Mouse (Mus musculus) fibroblast of lung, adult 2 months (primary cell): ENCODE data around the gene Gm11127.
"Not testable (repeated sequence)": the region's sequence is repeated elsewhere in the genome, so short reads cannot be mapped to it uniquely, and the experiment has no call there.

ENCODE experiments used
- DNase-seq: peaks from one replicate; pipeline ENCODE4 v3.0.0-alpha.2; 2011; ENCODE audit warnings: low read depth

The Gm11127 gene

DNA sequence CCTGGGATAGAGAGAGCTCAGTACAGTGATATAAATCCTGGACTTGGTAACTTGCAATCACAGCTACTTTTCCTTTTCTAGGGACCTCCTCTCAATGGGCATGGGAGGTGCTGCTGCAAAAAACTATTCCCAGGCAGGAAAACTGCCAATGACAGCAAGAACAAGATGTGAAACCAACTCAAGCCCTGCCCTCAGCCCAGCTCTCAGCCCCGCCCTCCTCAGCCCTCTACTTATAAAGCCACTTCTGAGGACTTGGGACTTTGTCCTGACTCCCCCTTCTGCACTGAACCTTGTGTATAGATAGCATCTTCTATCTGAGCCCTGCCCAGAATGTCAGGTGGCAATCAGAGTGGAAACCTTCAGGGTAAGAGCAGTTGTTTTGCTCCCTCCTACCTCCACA lies at the start of gene Gm11127:
Gene Gm11127 (minus strand): TSS at position 10 of the 400 bp plus-strand sequence.
- DNase-seq = not testable (repeated sequence)

DNA sequence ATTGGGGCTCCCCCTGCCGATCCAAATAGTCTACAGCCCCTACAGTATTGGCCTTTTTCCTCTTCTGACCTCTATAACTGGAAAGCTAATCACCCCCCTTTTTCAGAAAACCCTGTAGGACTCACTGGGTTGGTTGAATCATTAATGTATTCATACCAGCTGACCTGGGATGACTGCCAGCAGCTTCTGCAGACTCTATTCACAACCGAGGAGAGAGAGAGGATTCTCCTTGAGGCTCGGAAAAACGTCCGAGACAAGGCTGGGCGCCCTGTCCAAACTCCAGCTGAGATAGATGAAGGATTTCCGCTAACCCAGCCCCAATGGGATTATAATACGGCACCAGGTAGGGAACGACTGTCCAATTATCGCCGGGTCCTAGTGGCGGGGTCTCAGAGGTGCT lies 43.9 kb upstream of the Gm11127 start:
- not testable (repeated sequence) for DNase-seq

DNA sequence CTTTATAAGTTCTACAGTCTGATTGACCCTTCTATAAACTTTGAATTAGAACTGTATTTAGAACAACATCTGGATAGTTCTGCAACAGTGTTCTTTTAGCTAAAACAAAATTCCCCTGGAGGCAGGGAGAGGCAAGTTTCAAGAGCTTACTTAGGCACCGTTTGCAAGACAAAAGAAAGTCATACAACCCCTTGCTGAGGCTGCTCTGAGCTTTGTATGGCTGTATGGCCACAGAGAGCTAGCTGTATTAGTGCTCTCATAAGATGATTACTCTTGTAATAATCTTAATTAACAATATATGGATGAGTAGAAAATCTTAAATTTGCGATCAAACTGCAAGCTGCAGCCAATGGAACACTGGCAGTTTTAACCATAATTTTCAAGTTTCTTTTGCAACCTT lies 41.4 kb upstream of the Gm11127 start:
- DNase-seq = not testable (repeated sequence)

DNA sequence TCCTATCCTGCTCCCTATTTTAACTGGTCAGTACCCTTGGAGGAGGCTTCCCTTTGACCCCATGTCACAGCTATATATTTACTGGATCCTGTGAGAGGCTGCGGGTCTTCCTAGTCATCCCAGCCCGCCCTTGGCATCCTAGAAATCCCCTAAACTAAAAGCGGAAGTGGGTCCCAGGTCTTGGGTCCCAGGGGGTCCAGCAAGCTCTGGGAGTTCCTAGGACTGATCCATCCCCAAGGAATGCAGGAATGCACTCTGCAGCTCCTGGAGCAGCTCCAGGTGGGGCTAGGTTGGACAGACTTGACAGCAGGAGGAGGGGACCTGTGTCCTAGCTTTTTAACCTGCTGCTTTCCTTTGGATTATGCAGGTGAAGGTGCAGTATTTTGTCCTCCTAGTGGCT lies 35.8 kb upstream of the Gm11127 start:
- DNase-seq = no peak

DNA sequence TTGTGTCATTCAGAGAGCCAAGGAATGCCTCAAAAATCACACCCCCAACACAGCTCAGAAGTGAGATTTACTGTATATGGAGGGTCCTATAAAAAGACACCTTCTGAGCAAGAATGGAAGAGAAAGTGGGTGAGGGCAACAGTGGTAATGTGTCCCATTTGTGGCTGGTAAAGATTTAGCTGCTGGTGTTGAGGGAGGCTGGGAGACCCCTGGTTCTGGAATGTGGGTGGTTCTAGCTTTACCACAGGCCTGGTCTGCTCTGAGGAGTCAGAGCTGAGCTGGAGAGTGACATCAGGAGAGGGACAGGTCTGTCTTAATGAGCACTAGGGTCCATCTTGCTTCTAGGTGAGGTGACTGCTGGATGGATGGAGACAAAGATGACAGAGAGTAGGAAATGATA lies 34.3 kb upstream of the Gm11127 start:
- not testable (repeated sequence) for DNase-seq

DNA sequence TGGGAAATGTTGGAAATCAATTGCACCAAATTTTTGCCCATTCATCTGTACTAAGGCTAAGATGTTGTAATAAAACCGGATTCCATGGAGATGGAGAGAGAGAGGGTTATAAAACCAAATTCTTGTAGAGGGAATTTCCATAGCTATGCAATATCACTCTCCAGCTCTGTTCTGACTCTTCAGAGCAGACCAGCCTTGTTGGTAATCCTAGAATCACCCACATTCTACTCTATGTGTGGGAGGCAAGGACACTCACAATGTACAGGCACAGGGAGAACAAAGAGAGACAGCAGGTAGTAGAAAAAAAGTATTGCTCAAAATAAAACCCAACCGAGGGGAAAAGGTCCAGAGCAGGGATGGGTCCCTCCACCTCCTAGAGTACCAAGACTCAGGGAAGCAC lies 33.8 kb upstream of the Gm11127 start:
- DNase-seq = not testable (repeated sequence)

DNA sequence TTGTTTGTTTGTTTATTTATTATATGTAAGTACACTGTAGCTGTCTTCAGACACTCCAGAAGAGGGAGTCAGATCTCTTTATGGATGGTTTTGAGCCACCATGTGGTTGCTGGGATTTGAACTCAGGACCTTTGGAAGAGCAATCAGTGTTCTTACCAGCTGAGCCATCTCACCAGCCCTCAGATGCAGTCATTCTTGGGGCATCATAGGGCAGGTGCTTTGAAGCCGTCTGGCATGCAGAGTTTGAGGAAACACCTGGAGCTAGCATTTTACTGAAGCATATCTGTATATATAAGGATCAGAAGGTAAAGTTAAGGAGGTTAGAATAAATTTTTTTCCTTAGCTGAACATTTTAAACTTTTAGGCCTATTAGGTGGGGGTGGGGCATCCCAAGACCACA lies 27.8 kb upstream of the Gm11127 start:
- DNase-seq = not testable (repeated sequence)

DNA sequence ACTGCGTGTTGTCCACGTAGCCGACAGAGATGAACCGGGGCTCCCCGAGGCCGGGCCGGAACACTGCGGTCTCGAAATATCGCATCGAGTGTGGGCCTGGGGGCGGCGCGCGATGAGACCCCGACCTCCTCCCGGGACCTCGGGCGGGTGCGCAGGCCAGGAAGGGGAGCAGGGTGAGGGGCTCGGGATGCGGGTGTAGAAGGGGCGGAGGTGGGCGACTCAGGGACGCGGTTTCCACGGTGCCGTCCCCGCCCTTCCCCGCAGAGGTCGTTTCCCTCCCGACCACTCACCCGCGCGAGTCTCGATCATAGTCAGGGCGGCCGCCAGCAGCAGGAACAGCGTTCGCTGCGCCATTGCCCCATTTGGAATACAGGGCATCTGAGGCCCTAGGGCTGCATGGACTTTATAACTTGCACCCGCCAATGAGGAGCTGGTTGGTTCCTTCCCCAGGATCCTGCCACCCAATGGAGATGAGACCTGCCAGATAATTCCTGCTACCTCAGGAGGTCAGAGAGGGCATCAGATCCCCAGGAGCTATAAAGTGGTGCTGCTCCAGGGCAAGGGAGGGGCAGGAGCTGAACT lies 25.8 kb upstream of the Gm11127 start:
- no peak for DNase-seq

DNA sequence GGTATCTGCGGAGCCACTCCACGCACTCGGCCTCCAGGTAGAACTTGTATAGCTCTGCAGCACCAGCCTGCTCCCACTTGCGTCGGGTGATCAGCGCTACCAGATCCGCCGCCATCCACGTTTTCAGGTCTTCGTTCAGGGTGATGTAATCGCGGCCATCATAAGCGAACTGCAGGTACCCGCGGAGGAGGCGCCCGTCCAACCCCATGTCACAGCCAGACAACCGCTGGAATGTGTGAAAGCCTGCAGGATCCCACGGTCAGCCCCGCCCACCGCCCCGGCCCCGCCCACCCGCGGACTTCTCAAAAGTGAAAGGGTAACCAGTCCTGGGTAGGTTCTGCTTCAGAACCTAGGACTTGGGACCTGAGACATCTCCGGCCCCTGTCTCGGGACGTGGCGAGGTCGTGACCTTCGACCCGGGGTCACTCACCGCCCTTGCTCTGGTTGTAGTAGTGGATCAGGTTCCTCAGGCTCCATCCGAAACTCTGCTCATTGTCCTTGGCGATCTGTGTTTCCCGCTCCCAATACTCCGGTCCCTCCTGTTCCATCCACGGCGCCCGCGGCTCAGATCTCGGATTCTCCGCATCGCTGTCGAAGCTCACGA lies 25.2 kb upstream of the Gm11127 start:
- peak; percentile 15 for DNase-seq

DNA sequence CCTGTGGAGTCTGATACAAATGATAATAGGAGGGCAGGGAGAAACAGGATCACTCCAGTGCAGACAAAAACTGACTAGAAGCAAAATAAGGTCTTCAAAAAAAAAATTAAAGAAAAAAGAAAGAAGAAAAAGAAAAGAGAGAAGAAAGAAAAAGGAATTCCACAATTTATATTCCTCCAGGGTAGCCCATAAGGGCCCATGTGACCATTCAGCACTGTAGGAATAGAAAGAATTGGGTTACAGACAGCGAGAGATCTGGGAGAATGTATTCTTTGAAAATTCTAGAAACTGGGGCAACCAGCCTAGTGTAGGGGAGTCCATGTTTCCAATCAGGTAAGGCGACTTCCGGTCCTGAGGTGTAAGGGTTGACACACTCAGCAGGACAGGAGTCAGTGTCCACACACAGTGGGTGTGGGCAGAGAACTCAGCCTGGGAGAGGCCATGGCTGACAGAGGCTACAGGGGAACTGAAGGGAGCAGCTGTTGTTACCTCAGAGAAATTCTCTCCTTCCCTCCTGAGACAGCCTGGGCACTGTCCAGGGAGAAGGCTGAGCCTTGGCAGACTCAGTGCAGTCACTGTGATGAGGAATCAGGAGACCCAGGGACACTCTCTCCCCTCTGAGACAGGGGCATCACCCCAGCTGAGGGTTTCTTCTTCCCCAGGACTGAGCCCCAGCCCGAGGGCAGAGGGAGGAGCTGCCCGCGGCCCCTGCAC lies 24.5 kb upstream of the Gm11127 start:
- not testable (repeated sequence) for DNase-seq

DNA sequence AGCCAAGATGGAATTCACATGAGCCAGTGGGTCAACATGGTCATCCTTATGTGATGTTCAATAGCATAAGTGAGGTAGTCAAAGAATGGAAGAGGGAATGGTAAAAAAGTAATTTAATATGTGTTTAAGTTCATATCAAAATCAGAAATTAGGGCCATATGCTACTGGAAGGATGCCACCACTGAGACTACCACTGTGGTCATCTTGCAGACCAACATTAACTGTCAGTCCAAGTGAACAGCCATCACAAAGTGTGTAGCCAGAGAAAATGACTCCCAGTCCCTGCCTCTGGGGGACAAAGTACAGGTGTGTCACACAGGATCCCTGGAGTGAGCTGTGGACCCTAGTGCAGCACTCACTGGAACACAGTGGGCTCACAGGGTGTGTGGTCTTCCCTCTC lies 23.7 kb upstream of the Gm11127 start:
- DNase-seq = not testable (repeated sequence)

DNA sequence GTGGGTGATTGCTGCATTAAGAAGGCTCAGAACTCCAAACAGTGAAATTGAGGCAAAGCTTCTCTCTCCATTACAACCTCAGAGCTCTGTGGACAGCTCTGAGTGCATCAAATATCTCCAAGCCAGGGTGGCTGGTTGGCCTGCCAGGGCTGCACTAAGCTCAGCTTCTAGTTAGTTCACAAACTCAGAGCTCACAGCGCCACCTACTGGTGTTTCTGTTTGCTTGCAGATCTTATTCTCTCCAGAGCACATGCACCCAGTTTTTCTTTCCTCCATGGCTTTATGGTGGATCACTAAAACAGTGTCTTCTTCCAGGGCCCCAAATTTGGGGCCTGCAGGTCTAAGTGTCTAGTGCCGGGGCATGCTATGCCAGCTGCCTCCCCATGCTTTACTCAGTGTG lies 2.7 kb upstream of the Gm11127 start:
- peak; percentile 33 for DNase-seq

DNA sequence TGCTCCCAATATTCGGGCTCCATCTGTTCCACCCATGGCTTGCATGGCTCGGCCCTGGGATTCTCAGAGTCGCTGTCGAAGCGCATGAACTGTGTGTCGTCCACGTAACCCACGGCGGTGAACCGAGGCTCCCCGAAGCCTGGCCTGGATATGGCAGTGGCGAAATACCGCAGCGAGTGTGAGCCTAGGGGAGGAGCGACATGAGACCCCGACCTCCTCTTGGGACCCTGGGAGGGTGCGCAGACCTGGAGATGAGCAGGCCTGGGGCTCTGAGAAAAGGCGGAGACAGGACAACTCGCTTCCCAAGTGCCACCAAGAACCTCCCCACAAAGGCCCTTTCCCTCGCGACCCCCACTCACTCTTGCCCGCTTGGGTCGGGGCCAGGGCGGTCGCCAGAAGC lies 244 bp downstream of the Gm11127 start:
- not testable (repeated sequence) for DNase-seq

DNA sequence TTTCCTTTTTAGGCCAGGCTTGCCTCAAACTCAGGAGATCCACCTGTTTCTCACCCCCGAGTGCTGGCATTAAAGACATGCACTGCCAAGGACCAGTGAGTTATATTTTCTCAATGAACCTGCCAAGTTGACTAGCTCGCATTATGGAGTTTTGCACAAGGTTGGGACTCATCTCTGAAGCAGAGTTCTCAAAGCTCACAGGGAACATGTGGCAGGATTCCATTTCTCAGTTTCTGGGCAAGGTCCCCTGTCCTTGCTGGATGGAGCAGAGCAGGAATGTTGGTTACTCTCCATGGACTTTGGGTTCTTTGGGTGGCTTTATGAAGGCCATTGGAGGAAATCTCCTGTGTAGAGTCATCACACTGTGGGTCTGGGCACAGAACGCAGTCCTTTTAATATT lies 14.9 kb downstream of the Gm11127 start:
- DNase-seq = no peak

DNA sequence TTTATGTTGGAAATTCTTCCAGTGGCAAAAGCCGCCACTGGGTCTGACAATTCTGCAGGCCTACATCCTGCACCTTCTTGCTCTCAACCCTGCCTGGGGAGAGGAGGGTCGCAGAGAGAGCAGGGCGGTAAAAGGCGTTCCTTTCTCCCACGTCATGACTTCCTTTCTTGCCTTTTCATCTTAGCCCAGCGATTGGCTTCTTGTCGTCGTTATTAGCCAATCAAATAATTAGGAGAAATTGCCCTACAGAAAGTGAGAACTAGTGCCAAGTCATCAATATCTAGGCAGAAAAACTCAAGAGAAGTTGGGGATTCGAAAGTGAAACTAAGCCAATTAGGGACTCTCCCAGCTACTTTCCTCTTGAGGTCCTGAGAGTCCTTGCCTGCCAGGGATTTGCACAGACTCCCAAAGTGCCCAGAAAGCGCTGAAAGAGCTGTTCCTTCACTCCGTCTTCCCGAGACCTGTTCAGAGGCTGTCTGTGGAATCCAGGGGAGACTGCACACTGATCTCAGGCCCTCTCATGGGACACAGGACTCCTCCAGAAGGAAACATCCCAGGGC lies 15.5 kb downstream of the Gm11127 start, which contains the start of the genes H2-T22 and Gm6034:
Gene H2-T22 (minus strand): TSS at position 138 of the 560 bp plus-strand sequence.
Gene Gm6034 (plus strand): TSS at position 352 of the 560 bp plus-strand sequence.
- DNase-seq = peak; percentile 84

DNA sequence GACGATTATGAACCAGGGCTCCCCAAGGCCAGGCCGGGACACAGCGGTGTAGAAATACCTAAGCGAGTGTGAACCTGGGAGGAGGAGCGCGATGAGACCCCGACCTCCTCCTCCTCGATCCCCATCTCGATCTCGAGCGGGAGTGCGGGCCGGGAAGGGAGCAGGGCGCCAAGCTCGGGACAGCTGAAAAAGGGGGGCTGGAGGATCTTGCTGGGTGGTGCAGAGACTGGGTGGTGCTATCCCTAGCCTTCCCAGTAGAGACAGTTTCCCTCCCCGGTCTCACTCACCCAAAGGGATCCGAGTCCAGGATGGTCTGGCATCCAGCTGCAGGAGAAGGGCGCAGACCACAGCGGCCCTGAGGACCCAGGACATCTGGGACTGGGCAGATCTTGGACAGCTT lies 16.1 kb downstream of the Gm11127 start:
- DNase-seq = not testable (repeated sequence)

DNA sequence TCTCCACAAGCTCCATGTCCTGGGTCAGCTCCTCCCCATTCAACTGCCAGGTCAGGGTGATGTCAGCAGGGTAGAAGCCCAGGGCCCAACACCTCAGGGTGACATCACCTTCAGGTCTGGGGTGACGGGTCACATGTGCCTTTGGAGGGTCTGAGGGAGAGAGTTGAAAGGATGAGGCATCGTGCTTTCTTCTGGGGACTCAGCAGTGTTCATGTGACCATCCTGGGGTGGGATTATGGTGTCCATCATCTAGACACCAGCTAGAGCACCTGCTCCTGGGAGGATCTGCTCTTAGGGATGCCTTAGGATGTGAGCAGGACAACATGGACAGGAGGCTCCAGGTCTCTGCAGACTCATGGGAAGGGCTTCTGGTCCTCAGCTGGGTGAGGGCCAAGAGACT lies 17.6 kb downstream of the Gm11127 start:
- not testable (repeated sequence) for DNase-seq

DNA sequence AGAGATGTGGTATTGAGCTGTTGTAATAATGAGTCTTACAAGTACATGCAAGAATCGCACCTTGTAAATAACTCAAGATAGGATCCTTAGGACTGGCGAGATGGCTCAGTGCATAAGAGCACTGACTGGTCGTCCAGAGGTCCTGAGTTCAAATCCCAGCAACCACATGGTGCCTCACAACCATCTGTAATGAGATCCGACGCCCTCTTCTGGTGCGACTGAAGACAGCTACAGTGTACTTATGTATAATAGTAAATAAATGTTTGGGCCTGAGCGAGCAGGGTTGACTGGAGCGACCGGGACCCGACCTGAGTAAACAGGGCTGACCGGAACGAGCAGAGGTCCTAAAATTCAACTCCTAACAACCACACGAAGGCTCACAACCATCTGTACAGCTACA lies 22.0 kb downstream of the Gm11127 start:
- not testable (repeated sequence) for DNase-seq

DNA sequence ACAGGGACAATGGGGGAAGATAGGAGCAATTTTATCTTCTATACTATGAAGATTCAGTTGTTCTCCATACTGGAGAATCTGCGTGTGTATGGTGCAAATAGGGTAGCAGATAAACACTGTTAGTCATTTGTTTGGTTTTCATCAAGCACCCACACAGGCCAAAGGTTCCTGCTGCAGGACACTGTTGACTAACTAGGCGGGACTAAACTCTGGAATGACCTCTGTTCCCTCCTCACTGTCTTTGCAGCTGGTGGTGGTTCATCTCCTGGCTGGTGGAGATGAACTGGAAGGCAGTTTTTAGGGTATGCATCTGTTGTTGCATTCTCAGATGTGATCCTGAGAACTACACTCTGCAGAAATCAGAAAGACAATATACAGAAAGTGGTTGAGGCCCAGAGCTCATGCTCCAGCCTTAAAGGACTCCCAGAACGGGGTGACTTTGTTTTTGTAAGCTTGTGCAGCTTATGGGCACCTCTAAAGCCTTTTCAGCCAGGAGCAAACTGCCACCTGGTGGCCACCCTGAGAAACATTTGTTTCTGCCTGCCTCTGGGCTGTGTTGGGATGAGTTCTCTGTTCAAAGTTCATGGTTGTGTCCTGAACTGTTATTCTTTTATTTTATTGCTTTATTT lies 23.0 kb downstream of the Gm11127 start:
- not testable (repeated sequence) for DNase-seq

DNA sequence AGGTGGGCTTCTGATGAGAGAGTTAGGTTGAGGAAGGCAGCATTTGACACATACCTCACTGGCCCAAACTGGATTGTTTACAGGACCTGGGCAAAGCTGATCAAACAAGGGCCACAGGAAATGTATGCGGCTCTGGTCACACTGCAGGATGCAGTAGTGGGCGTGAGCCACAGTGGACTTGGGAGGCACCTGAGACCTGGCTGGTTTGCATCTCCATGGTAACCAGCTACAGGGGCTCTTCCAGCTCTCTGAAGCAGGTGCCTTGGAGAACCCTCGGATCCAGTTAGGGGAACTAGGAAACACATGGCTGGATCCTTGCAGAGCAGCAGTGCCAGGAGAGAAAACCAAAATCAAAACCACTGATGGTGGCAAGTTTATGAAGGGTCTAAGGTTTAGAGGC lies 23.6 kb downstream of the Gm11127 start:
- DNase-seq = not testable (repeated sequence)

DNA sequence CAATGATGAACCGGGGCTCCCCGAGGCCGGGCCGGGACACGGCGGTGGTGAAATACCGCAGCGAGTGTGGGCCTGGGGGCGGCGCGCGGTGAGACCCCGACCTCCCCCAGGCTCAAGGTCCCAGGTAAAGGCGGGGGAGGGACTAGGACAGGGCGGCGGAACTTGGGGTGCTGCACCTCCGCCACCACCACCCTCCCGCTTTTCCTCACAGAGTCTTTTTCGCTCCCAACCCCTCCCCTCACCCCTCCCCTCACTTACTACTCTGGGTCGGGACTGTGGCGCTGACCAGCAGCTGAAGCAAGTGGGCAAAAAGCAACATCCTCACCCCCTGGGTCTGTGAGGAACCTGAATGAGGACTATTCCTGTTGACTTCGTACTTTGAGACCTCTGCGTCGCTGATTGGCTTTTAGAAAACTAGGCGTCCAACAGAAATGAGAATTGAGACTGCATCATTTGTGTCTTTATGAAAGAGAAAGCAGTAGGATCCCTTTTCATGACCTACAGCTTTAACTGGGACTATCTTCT lies 25.8 kb downstream of the Gm11127 start, which contains the start of gene H2-T23:
Gene H2-T23 (minus strand): TSS at position 505 of the 525 bp plus-strand sequence.
- DNase-seq = not testable (repeated sequence)
